Mouse (Mus musculus): ENCODE measurements around the gene Rac2. TPM values are rescaled to one million over a fixed set of nuclear protein-coding genes. Genes with fewer than 3 reads are reported as not detected.

The Rac2 gene
- total RNA-seq, 1 experiment: 2.9 TPM

GRCm38 (mm10) chr15:78559141-78559979, 13.2 kb downstream of the Rac2 start:
- no peaks in the 10 kb centered on the region for H3K9me3 ChIP-seq (ENCODE audit: control insufficient read depth, insufficient read depth, low read depth, low read length)
- H3K4me3 ChIP-seq (ENCODE audit: insufficient read depth in 1 of 2, low read depth in 1 of 2, low read length in 2 of 2, poor library complexity in 1 of 2, severe bottlenecking in 1 of 2): no peak overlapping the region
- TF ChIP-seq ZNF384 (IDR thresholded peaks at IDR 0.05; ENCODE audit: low read depth, low read length): no peak
- TF ChIP-seq MAFK (IDR thresholded peaks at IDR 0.05; ENCODE audit: insufficient read depth, low read depth, low read length): no peak
- TF ChIP-seq CHD2 (IDR thresholded peaks at IDR 0.05; ENCODE audit: low read depth, low read length): no peak
- no peak for TF ChIP-seq ZC3H11A (IDR thresholded peaks at IDR 0.05; ENCODE audit: borderline replicate concordance, low read depth, low read length)
- no peak for TF ChIP-seq HCFC1 (IDR thresholded peaks at IDR 0.05; ENCODE audit: borderline replicate concordance, insufficient read depth, low read length)
- H3K4me1 ChIP-seq (ENCODE audit: control insufficient read depth in 2 of 2, insufficient read depth in 2 of 2, low read length in 2 of 2, poor library complexity in 1 of 2): peaks cover 0 to 3% of the 10 kb centered on the region in 2 experiments; a peak in 1 of 4 replicates
- H3K36me3 ChIP-seq (ENCODE audit: control insufficient read depth, insufficient read depth, low read length, poor library complexity, severe bottlenecking): no peaks in the 10 kb centered on the region
- no peak for DNase-seq (ENCODE audit: low read depth, low spot score)
- no peak overlapping the region for H3K27ac ChIP-seq (ENCODE audit: insufficient read depth, low read depth, low read length, poor library complexity, severe bottlenecking)
- no peak overlapping the region for H3K9ac ChIP-seq (ENCODE audit: insufficient read depth, low read depth, low read length, poor library complexity, severe bottlenecking)
- in situ Hi-C loops (cut with MboI; ENCODE audit: low sequenced_read_pairs in 2 of 2, unreplicated experiment in 2 of 2): no loop called here

- H3K4me3 ChIP-seq (ENCODE audit: insufficient read depth in 1 of 2, low read depth in 1 of 2, low read length in 2 of 2, poor library complexity in 1 of 2, severe bottlenecking in 1 of 2): no peak overlapping the region
- no peaks in the 10 kb centered on the region for H3K9me3 ChIP-seq (ENCODE audit: control insufficient read depth, insufficient read depth, low read depth, low read length)
- H3K9ac ChIP-seq (ENCODE audit: insufficient read depth, low read depth, low read length, poor library complexity, severe bottlenecking): no peak overlapping the region
- TF ChIP-seq ZC3H11A (IDR thresholded peaks at IDR 0.05; ENCODE audit: borderline replicate concordance, low read depth, low read length) (no peak), HCFC1 (IDR thresholded peaks at IDR 0.05; ENCODE audit: borderline replicate concordance, insufficient read depth, low read length) (no peak), CHD2 (IDR thresholded peaks at IDR 0.05; ENCODE audit: low read depth, low read length) (no peak), MAFK (IDR thresholded peaks at IDR 0.05; ENCODE audit: insufficient read depth, low read depth, low read length) (no peak), ZNF384 (IDR thresholded peaks at IDR 0.05; ENCODE audit: low read depth, low read length) (no peak)
- peaks cover 4% of the 10 kb centered on the region; the same call in 1 of the 2 replicates for H3K36me3 ChIP-seq (ENCODE audit: control insufficient read depth, insufficient read depth, low read length, poor library complexity, severe bottlenecking)
- H3K4me1 ChIP-seq (ENCODE audit: control insufficient read depth in 2 of 2, insufficient read depth in 2 of 2, low read length in 2 of 2, poor library complexity in 1 of 2): peaks cover 0 to 3% of the 10 kb centered on the region in 2 experiments; a peak in 1 of 4 replicates
- in situ Hi-C loops (cut with MboI; ENCODE audit: low sequenced_read_pairs in 2 of 2, unreplicated experiment in 2 of 2): no loop called here
- no peak for DNase-seq (ENCODE audit: low read depth, low spot score)
- no peak overlapping the region for H3K27ac ChIP-seq (ENCODE audit: insufficient read depth, low read depth, low read length, poor library complexity, severe bottlenecking)
Observed at GRCm38 (mm10) chr15:78557693-78558535, 14.7 kb downstream of the Rac2 start.

- peaks cover 4% of the 10 kb centered on the region; the same call in 1 of the 2 replicates for H3K36me3 ChIP-seq (ENCODE audit: control insufficient read depth, insufficient read depth, low read length, poor library complexity, severe bottlenecking)
- TF ChIP-seq CHD2 (IDR thresholded peaks at IDR 0.05; ENCODE audit: low read depth, low read length) (peak; percentile 38; the same call in 1 of the 2 replicates), ZNF384 (IDR thresholded peaks at IDR 0.05; ENCODE audit: low read depth, low read length) (no peak)
- DNase-seq (ENCODE audit: low read depth, low spot score): no peak
- peak overlapping the region; percentile 79 for H3K9ac ChIP-seq (ENCODE audit: insufficient read depth, low read depth, low read length, poor library complexity, severe bottlenecking)
- H3K4me3 ChIP-seq (ENCODE audit: insufficient read depth in 1 of 2, low read depth in 1 of 2, low read length in 2 of 2, poor library complexity in 1 of 2, severe bottlenecking in 1 of 2): peak overlapping the region; percentile 72 to 91
- no peaks in the 10 kb centered on the region for H3K9me3 ChIP-seq (ENCODE audit: control insufficient read depth, insufficient read depth, low read depth, low read length)
- H3K4me1 ChIP-seq (ENCODE audit: control insufficient read depth in 2 of 2, insufficient read depth in 2 of 2, low read length in 2 of 2, poor library complexity in 1 of 2): peaks cover 0 to 4% of the 10 kb centered on the region in 2 experiments; a peak in 1 of 4 replicates
- in situ Hi-C loops (cut with MboI; ENCODE audit: low sequenced_read_pairs in 2 of 2, unreplicated experiment in 2 of 2): no loop called here
- H3K27ac ChIP-seq (ENCODE audit: insufficient read depth, low read depth, low read length, poor library complexity, severe bottlenecking): 0 out of 2 replicates have a peak overlapping the region, but pooled peaks have one; percentile 17
Observed at GRCm38 (mm10) chr15:78554545-78555313, 17.9 kb downstream of the Rac2 start.

GRCm38 (mm10) chr15:78549189-78549734, 23.3 kb downstream of the Rac2 start:
- in situ Hi-C loops (cut with MboI; ENCODE audit: low sequenced_read_pairs in 2 of 2, unreplicated experiment in 2 of 2): no loop called here
- no peak for DNase-seq (ENCODE audit: low read depth, low spot score)
- no peak overlapping the region for H3K27ac ChIP-seq (ENCODE audit: insufficient read depth, low read depth, low read length, poor library complexity, severe bottlenecking)
- H3K4me3 ChIP-seq (ENCODE audit: insufficient read depth in 1 of 2, low read depth in 1 of 2, low read length in 2 of 2, poor library complexity in 1 of 2, severe bottlenecking in 1 of 2): no peak overlapping the region
- no peaks in the 10 kb centered on the region for H3K9me3 ChIP-seq (ENCODE audit: control insufficient read depth, insufficient read depth, low read depth, low read length)
- peaks cover 4% of the 10 kb centered on the region; the same call in 1 of the 2 replicates for H3K36me3 ChIP-seq (ENCODE audit: control insufficient read depth, insufficient read depth, low read length, poor library complexity, severe bottlenecking)
- H3K9ac ChIP-seq (ENCODE audit: insufficient read depth, low read depth, low read length, poor library complexity, severe bottlenecking): no peak overlapping the region
- peaks cover 8 to 21% of the 10 kb centered on the region in 2 experiments for H3K4me1 ChIP-seq (ENCODE audit: control insufficient read depth in 2 of 2, insufficient read depth in 2 of 2, low read length in 2 of 2, poor library complexity in 1 of 2)
- TF ChIP-seq MAFK (IDR thresholded peaks at IDR 0.05; ENCODE audit: insufficient read depth, low read depth, low read length): no peak
- no peak for TF ChIP-seq ZC3H11A (IDR thresholded peaks at IDR 0.05; ENCODE audit: borderline replicate concordance, low read depth, low read length)
- TF ChIP-seq CHD2 (IDR thresholded peaks at IDR 0.05; ENCODE audit: low read depth, low read length): no peak
- TF ChIP-seq HCFC1 (IDR thresholded peaks at IDR 0.05; ENCODE audit: borderline replicate concordance, insufficient read depth, low read length): no peak
